Mouse (Mus musculus) liver, embryonic 15.5 days (tissue): ENCODE measurements at regions not wholly inside any gene's neighbourhood (a gene's known extent, or its start where the extent isn't known, plus 50 kb on each side); places are given as distances from the start of the nearest gene placed in this dataset.

Experiments
- ATAC-seq: fragments of 200-750 bp; cut with Nextera tagmentation; 2 replicates; pipeline ENCODE4 v1.8.0; 2017; ENCODE audit warnings: moderate number of reproducible peaks, mild to moderate bottlenecking, moderate library complexity; ENCODE audit not compliant: insufficient read depth
- H3K27ac ChIP-seq: fragments of 300-500 bp; sonication (generic); replicated peaks from 2 replicates; pipeline ENCODE4 v1.5.1; 2015; ENCODE audit warnings: mild to moderate bottlenecking, inconsistent platforms
- H3K27me3 ChIP-seq: fragments of 300-500 bp; sonication (generic); 2 replicates; pipeline ENCODE4 v1.6.1; 2015; ENCODE audit warnings: mild to moderate bottlenecking, inconsistent platforms
- H3K36me3 ChIP-seq: fragments of 300-500 bp; sonication (generic); replicated peaks from 2 replicates; pipeline ENCODE4 v1.6.1; 2015; ENCODE audit warnings: moderate library complexity, mild to moderate bottlenecking, inconsistent platforms
- H3K4me1 ChIP-seq: fragments of 300-500 bp; sonication (generic); replicated peaks from 2 replicates; pipeline ENCODE4 v1.6.1; 2015; ENCODE audit warnings: inconsistent platforms
- H3K4me2 ChIP-seq: fragments of 300-500 bp; sonication (generic); 2 replicates; pipeline ENCODE4 v1.6.1; 2015; ENCODE audit warnings: moderate library complexity, mild to moderate bottlenecking, inconsistent platforms
- H3K4me3 ChIP-seq: fragments of 300-500 bp; sonication (generic); replicated peaks from 2 replicates; pipeline ENCODE4 v1.5.1; 2015; ENCODE audit warnings: mild to moderate bottlenecking, inconsistent platforms
- H3K9ac ChIP-seq: fragments of 300-500 bp; sonication (generic); 2 replicates; pipeline ENCODE4 v1.6.1; 2015; ENCODE audit warnings: moderate library complexity, mild to moderate bottlenecking, inconsistent platforms
- H3K9me3 ChIP-seq: fragments of 300-500 bp; sonication (generic); replicated peaks from 2 replicates; pipeline ENCODE4 v1.6.1; 2016; ENCODE audit warnings: inconsistent platforms
- WGBS: fragments of 180-500 bp; shearing (Covaris S2); methylation state at CpG from one replicate; pipeline ENCODE4 v1.1.7; 2015; ENCODE audit warnings: mixed read lengths; ENCODE audit not compliant: insufficient replicate concordance; 5-methylcytosine and 5-hydroxymethylcytosine counted together

GRCm38 (mm10) chr10:68961376-68961775, 189.9 kb upstream of the Rhobtb1 start:
- ATAC-seq, result no peak
- 65% methylated on average over 1 of the region's 1 CpGs for WGBS
- no peak overlapping the region for H3K9ac ChIP-seq
- H3K4me3 ChIP-seq, result no peak overlapping the region
- no peaks in the 10 kb centered on the region for H3K27me3 ChIP-seq
- H3K9me3 ChIP-seq, result 0 out of 2 replicates have a peak, but pooled peaks cover 3% of the 10 kb centered on the region
- no peaks in the 10 kb centered on the region for H3K4me1 ChIP-seq
- H3K36me3 ChIP-seq, result no peaks in the 10 kb centered on the region
- H3K4me2 ChIP-seq, result no peak overlapping the region
- H3K27ac ChIP-seq, result no peak overlapping the region

GRCm38 (mm10) chr10:68963090-68963489, 188.1 kb upstream of the Rhobtb1 start:
- Histone ChIP-seq H3K9ac (no peak overlapping the region), H3K9me3 (0 out of 2 replicates have a peak, but pooled peaks cover 3% of the 10 kb centered on the region), H3K4me1 (no peaks in the 10 kb centered on the region), H3K4me3 (no peak overlapping the region), H3K27ac (no peak overlapping the region), H3K27me3 (no peaks in the 10 kb centered on the region), H3K36me3 (no peaks in the 10 kb centered on the region), H3K4me2 (no peak overlapping the region)
- 63% methylated on average over 8 of the region's 8 CpGs for WGBS
- no peak for ATAC-seq

- 54% methylated on average over 1 of the region's 1 CpGs for WGBS
- no peak overlapping the region for H3K4me2 ChIP-seq
- H3K27me3 ChIP-seq, result no peaks in the 10 kb centered on the region
- H3K27ac ChIP-seq, result no peak overlapping the region
- no peak for ATAC-seq
- no peaks in the 10 kb centered on the region for H3K36me3 ChIP-seq
- H3K9me3 ChIP-seq, result 0 out of 2 replicates have a peak, but pooled peaks cover 3% of the 10 kb centered on the region
- H3K9ac ChIP-seq, result no peak overlapping the region
- H3K4me1 ChIP-seq, result no peaks in the 10 kb centered on the region
- H3K4me3 ChIP-seq, result no peak overlapping the region
Observed at GRCm38 (mm10) chr10:68965271-68965670, 186.0 kb upstream of the Rhobtb1 start.

- Histone ChIP-seq H3K4me1 (no peaks in the 10 kb centered on the region), H3K36me3 (no peaks in the 10 kb centered on the region), H3K4me2 (no peak overlapping the region), H3K4me3 (no peak overlapping the region), H3K9ac (no peak overlapping the region), H3K27me3 (no peaks in the 10 kb centered on the region), H3K27ac (no peak overlapping the region), H3K9me3 (0 out of 2 replicates have a peak, but pooled peaks cover 3% of the 10 kb centered on the region)
- no peak for ATAC-seq
- 58% methylated on average over 15 of the region's 15 CpGs for WGBS
Observed at GRCm38 (mm10) chr10:68967976-68968968, 183.0 kb upstream of the Rhobtb1 start.

GRCm38 (mm10) chr10:68970521-68970920, 180.7 kb upstream of the Rhobtb1 start:
- no peak overlapping the region for H3K9ac ChIP-seq
- H3K36me3 ChIP-seq, result no peaks in the 10 kb centered on the region
- 47% methylated on average over 2 of the region's 2 CpGs for WGBS
- H3K27ac ChIP-seq, result no peak overlapping the region
- H3K4me2 ChIP-seq, result no peak overlapping the region
- no peak overlapping the region for H3K4me3 ChIP-seq
- no peak for ATAC-seq
- H3K27me3 ChIP-seq, result no peaks in the 10 kb centered on the region
- no peaks in the 10 kb centered on the region for H3K9me3 ChIP-seq
- H3K4me1 ChIP-seq, result no peaks in the 10 kb centered on the region

GRCm38 (mm10) chr10:68974771-68975170, 176.5 kb upstream of the Rhobtb1 start:
- Histone ChIP-seq H3K9ac (no peak overlapping the region), H3K4me3 (no peak overlapping the region), H3K27ac (no peak overlapping the region), H3K4me2 (no peak overlapping the region), H3K4me1 (no peaks in the 10 kb centered on the region), H3K36me3 (no peaks in the 10 kb centered on the region), H3K9me3 (no peaks in the 10 kb centered on the region), H3K27me3 (no peaks in the 10 kb centered on the region)
- no peak for ATAC-seq
- WGBS, result 69% methylated on average over 7 of the region's 7 CpGs

GRCm38 (mm10) chr10:68976443-68977025, 174.7 kb upstream of the Rhobtb1 start:
- Histone ChIP-seq H3K4me1 (no peaks in the 10 kb centered on the region), H3K4me2 (no peak overlapping the region), H3K9ac (no peak overlapping the region), H3K4me3 (no peak overlapping the region), H3K27ac (no peak overlapping the region), H3K9me3 (no peaks in the 10 kb centered on the region), H3K36me3 (no peaks in the 10 kb centered on the region), H3K27me3 (no peaks in the 10 kb centered on the region)
- ATAC-seq, result no peak
- WGBS, result 69% methylated on average over 10 of the region's 10 CpGs

- H3K36me3 ChIP-seq, result no peaks in the 10 kb centered on the region
- H3K4me3 ChIP-seq, result no peak overlapping the region
- no peaks in the 10 kb centered on the region for H3K4me1 ChIP-seq
- WGBS, result 44% methylated on average over 4 of the region's 4 CpGs
- H3K9ac ChIP-seq, result no peak overlapping the region
- no peaks in the 10 kb centered on the region for H3K9me3 ChIP-seq
- no peak overlapping the region for H3K27ac ChIP-seq
- no peaks in the 10 kb centered on the region for H3K27me3 ChIP-seq
- no peak overlapping the region for H3K4me2 ChIP-seq
- ATAC-seq, result no peak
Observed at GRCm38 (mm10) chr10:68978115-68978514, 173.1 kb upstream of the Rhobtb1 start.

- H3K36me3 ChIP-seq, result no peaks in the 10 kb centered on the region
- no peak for ATAC-seq
- no peaks in the 10 kb centered on the region for H3K27me3 ChIP-seq
- no peak overlapping the region for H3K4me2 ChIP-seq
- no peaks in the 10 kb centered on the region for H3K4me1 ChIP-seq
- no peak overlapping the region for H3K27ac ChIP-seq
- H3K9ac ChIP-seq, result no peak overlapping the region
- 63% methylated on average over 7 of the region's 7 CpGs for WGBS
- no peaks in the 10 kb centered on the region for H3K9me3 ChIP-seq
- H3K4me3 ChIP-seq, result no peak overlapping the region
Observed at GRCm38 (mm10) chr10:68979949-68980348, 171.3 kb upstream of the Rhobtb1 start.

- 59% methylated on average over 8 of the region's 8 CpGs for WGBS
- Histone ChIP-seq H3K9me3 (no peaks in the 10 kb centered on the region), H3K36me3 (no peaks in the 10 kb centered on the region), H3K4me3 (no peak overlapping the region), H3K27me3 (no peaks in the 10 kb centered on the region), H3K4me2 (no peak overlapping the region), H3K4me1 (no peaks in the 10 kb centered on the region), H3K27ac (no peak overlapping the region), H3K9ac (no peak overlapping the region)
- ATAC-seq, result no peak
Observed at GRCm38 (mm10) chr10:68982288-68982687, 168.9 kb upstream of the Rhobtb1 start.

GRCm38 (mm10) chr10:68990584-68990983, 160.7 kb upstream of the Rhobtb1 start:
- Histone ChIP-seq H3K4me3 (no peak overlapping the region), H3K36me3 (no peaks in the 10 kb centered on the region), H3K9ac (no peak overlapping the region), H3K4me2 (no peak overlapping the region), H3K4me1 (no peaks in the 10 kb centered on the region), H3K27me3 (no peaks in the 10 kb centered on the region), H3K9me3 (no peaks in the 10 kb centered on the region), H3K27ac (no peak overlapping the region)
- no peak for ATAC-seq
- 70% methylated on average over 6 of the region's 6 CpGs for WGBS
